Mouse (Mus musculus) midbrain, embryonic 10.5 days (tissue): ENCODE data around the gene Vars. TPM values are rescaled to one million over a fixed set of nuclear protein-coding genes. Genes with fewer than 3 reads are reported as not detected.
A peak's percentile ranks its signal among the peaks of the same experiment; 100 is the strongest.

Experiments used
- DNase-seq: peaks from one replicate; pipeline ENCODE4 v3.0.0-alpha.2; 2017; ENCODE audit warnings: low spot score
- H3K27ac ChIP-seq: fragments of 300-500 bp; sonication (generic); replicated peaks from 2 replicates; pipeline ENCODE4 v1.5.1; 2016; ENCODE audit warnings: mild to moderate bottlenecking
- H3K27me3 ChIP-seq: fragments of 300-500 bp; sonication (generic); 2 replicates; pipeline ENCODE4 v1.6.1; 2016; ENCODE audit warnings: low read depth, mild to moderate bottlenecking; ENCODE audit not compliant: poor library complexity, severe bottlenecking
- H3K36me3 ChIP-seq: fragments of 300-500 bp; sonication (generic); 2 replicates; pipeline ENCODE4 v1.6.1; 2016; ENCODE audit warnings: mild to moderate bottlenecking, moderate library complexity
- H3K4me1 ChIP-seq: fragments of 300-500 bp; sonication (generic); 2 replicates; pipeline ENCODE4 v1.6.1; 2016
- H3K4me3 ChIP-seq: fragments of 300-500 bp; sonication (generic); 2 replicates; pipeline ENCODE4 v1.5.1; 2016; ENCODE audit warnings: mild to moderate bottlenecking, moderate library complexity
- H3K9me3 ChIP-seq: fragments of 300-500 bp; sonication (generic); replicated peaks from 2 replicates; pipeline ENCODE4 v1.6.1; 2016; ENCODE audit warnings: mild to moderate bottlenecking
- WGBS: fragments of 180-500 bp; shearing (Covaris S2); methylation state at CpG from one replicate; pipeline ENCODE4 v1.1.7; 2016; 5-methylcytosine and 5-hydroxymethylcytosine counted together
- polyA plus RNA-seq: library from polyadenylated mRNA; unstranded; fragments of >200 nt; fragmentation: Nextera tagmentation; extraction: Ambion mirVana; gene quantifications from 2 replicates; pipeline ENCODE4 v1.2.1, GENCODE M21; 2016

Gene Vars
- polyA plus RNA-seq, 1 experiment from 2014 or later: 210 TPM

DNA sequence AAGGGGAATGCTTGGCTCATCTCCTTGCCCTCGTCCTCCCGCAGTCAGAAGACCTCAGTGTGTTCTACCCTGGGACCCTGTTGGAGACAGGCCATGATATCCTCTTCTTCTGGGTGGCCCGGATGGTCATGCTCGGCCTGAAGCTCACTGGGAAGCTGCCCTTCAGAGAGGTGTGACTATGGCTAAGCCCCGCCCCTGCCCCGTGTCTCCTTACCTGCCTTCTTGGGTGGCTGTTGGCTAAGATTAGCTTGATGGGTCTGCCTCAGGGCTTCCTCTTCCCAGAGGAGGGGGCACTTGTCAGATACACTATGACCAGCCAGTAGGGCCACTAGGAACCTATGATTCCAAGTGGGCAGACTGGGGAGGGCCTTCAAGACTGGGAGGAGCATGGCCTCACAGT lies 12.4 kb downstream of the Vars start:
- no peak for DNase-seq
- H3K36me3 ChIP-seq: peaks cover 100% of the 10 kb centered on the region
- H3K27ac ChIP-seq: no peak overlapping the region
- no peaks in the 10 kb centered on the region for H3K4me1 ChIP-seq
- no peak overlapping the region for H3K4me3 ChIP-seq
- WGBS: 92% methylated on average over 6 of the region's 6 CpGs
- no peaks in the 10 kb centered on the region for H3K9me3 ChIP-seq
- H3K27me3 ChIP-seq: no peaks in the 10 kb centered on the region

DNA sequence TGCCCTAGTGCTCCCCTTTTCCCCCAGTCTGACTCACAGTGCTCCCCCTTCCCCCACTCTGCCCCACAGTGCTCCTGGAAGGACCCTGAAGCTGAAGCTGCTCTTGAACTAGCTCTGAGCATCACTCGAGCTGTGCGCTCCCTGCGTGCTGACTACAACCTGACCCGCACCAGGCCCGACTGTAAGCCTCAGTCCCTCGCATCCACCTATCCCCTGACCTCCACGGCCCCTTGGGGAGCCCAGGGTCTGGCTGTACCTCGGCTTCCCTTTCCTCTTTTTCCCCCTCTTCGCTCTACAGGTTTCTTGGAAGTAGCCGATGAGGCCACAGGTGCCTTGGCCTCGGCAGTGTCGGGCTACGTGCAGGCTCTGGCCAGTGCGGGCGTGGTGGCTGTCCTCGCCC lies 14.5 kb downstream of the Vars start:
- no peak for DNase-seq
- Histone ChIP-seq H3K27ac (no peak overlapping the region), H3K9me3 (no peaks in the 10 kb centered on the region), H3K4me1 (no peaks in the 10 kb centered on the region), H3K36me3 (peaks cover 90% of the 10 kb centered on the region), H3K27me3 (no peaks in the 10 kb centered on the region), H3K4me3 (no peak overlapping the region)
- 93% methylated on average over 16 of the region's 16 CpGs for WGBS

DNA sequence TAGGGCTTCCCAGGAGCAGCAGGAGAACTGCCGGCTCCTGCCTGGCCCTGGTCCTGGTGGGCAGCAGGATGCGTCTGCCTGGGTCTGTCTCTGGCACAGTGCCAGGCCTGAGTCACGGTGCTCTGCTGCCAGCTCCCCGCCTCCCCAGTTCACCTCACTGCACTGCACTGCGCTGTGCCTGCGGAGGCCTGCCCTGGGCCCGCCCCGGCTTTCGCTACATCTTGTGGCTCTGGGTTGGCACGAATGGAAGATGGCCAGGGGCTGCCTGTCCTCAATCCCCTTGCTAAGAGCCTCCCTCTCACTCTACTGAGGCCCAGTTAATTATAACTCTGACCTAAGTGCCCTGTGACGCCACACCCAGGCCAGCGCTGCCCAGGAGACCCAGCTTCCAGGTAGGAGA lies 15.6 kb downstream of the Vars start, which contains the start of gene Vwa7:
Gene Vwa7, plus strand, starts transcription at position 204 of the 400 bp plus-strand sequence.
- peaks cover 11% of the 10 kb centered on the region for H3K4me1 ChIP-seq
- H3K27me3 ChIP-seq: no peaks in the 10 kb centered on the region
- no peaks in the 10 kb centered on the region for H3K9me3 ChIP-seq
- H3K27ac ChIP-seq: no peak within 1 kb of the TSS
- H3K4me3 ChIP-seq: no peak within 1 kb of the TSS
- 88% methylated on average over 12 of the region's 12 CpGs for WGBS
- H3K36me3 ChIP-seq: peaks cover 80% of the 10 kb centered on the region
- DNase-seq: no peak

DNA sequence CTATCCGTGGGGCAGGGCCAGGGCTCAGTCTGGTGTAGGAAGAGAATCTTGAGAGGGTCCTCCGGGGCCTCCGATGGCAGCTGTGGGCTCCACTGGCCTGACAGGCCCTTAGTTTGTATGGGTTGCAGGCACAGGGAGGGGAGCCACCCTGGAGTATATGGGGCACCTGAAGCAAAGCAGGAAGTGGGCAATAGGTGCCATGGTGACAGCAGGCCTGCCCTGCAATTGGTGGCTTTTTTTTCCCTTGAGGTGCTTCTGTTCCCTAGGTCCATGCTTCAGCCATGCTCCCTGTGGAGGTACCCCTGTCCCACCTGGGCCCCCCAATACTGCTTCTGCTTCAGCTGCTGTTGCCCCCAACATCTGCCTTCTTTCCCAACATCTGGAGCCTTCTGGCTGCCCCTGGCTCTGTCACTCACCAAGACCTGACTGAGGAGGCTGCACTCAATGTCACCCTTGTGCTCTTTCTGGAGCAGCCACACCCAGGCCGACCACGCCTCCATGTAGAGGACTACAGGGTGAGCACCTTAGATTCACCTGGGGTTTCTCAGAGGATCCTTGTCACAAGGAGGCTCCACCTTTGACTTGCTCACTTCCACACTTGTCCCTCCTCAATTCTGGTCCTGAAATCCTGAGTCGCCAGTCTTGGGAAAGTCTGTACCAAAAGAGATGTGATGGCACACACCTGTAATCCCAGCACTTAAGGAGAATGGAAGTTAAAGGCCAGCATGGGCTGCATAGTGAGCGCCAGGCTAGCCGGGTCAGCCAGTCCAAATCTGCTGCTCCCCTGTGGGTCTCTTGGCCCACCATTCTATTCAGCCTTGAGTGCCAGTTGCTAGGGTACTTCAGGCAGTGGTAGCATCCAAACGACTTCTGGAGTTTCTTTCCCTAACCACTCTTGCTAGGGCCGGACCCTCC lies 16.3 kb downstream of the Vars start:
- DNase-seq: no peak
- no peak overlapping the region for H3K4me3 ChIP-seq
- no peaks in the 10 kb centered on the region for H3K27me3 ChIP-seq
- 83% methylated on average over 10 of the region's 10 CpGs for WGBS
- peaks cover 73% of the 10 kb centered on the region for H3K36me3 ChIP-seq
- H3K9me3 ChIP-seq: no peaks in the 10 kb centered on the region
- H3K4me1 ChIP-seq: peaks cover 17% of the 10 kb centered on the region
- no peak overlapping the region for H3K27ac ChIP-seq

DNA sequence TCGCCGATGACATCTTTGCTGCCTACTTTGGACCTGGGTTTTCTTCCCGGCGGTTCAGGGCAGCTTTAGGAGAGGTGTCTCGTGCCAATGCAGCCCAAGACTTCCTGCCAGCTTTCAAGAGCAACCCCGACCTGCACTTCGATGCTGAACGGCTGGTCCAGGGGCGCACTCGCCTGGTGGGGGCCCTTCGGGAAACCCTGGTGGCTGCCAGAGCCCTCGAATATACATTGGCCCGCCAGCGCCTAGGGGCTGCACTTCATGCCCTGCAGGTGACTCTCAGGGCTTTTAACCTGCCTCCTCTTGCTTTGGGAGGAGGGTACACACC lies 16.9 kb downstream of the Vars start:
- no peak overlapping the region for H3K27ac ChIP-seq
- DNase-seq: no peak
- H3K4me3 ChIP-seq: 0 out of 2 replicates have a peak overlapping the region, but pooled peaks have one; percentile 1
- no peaks in the 10 kb centered on the region for H3K9me3 ChIP-seq
- H3K4me1 ChIP-seq: peaks cover 20% of the 10 kb centered on the region
- 75% methylated on average over 14 of the region's 14 CpGs for WGBS
- no peaks in the 10 kb centered on the region for H3K27me3 ChIP-seq
- H3K36me3 ChIP-seq: peaks cover 67% of the 10 kb centered on the region

DNA sequence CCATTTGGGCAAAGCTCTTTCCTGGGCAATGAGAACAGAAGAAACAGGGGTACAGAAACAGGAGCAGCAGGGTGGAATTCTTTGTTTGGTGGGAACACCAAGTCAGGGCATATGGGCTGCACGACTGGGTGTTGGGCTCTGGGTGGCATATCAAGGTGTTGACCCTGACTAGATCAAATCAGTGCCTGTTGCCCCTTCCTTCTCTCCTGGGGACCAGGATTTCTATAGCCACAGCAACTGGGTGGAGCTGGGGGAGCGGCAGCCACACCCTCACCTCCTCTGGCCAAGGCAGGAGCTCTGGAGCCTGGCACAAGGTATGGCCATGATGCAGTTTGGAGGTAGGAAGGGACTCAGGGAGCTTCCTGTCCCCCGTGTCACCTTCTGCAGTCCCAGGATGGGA lies 17.4 kb downstream of the Vars start:
- no peak for DNase-seq
- no peaks in the 10 kb centered on the region for H3K9me3 ChIP-seq
- H3K4me1 ChIP-seq: peaks cover 20% of the 10 kb centered on the region
- H3K4me3 ChIP-seq: 0 out of 2 replicates have a peak overlapping the region, but pooled peaks have one; percentile 1
- no peaks in the 10 kb centered on the region for H3K27me3 ChIP-seq
- 88% methylated on average over 3 of the region's 3 CpGs for WGBS
- peaks cover 62% of the 10 kb centered on the region for H3K36me3 ChIP-seq
- no peak overlapping the region for H3K27ac ChIP-seq

DNA sequence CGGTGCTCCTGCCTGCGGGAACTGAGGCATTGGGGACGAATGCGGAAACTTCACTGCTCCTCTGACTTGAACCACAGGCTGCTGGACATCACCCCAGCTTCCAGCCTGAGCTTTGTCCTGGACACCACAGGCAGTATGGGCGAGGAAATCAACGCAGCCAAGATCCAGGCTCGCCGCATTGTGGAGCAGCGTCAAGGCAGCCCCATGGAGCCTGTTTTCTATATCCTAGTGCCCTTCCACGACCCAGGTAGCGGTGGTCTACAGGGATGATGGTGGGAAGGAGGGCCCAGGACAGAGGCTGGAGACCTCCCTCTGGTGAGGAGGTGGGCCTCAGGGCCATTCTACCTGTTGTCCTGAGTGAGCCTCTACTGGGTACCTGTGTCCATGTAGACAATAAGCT lies 19.1 kb downstream of the Vars start:
- no peaks in the 10 kb centered on the region for H3K9me3 ChIP-seq
- WGBS: 80% methylated on average over 11 of the region's 11 CpGs
- H3K27me3 ChIP-seq: no peaks in the 10 kb centered on the region
- peaks cover 29% of the 10 kb centered on the region for H3K4me1 ChIP-seq
- no peak for DNase-seq
- 0 out of 2 replicates have a peak overlapping the region, but pooled peaks have one; percentile 42 for H3K27ac ChIP-seq
- H3K36me3 ChIP-seq: peaks cover 46% of the 10 kb centered on the region
- H3K4me3 ChIP-seq: no peak overlapping the region

DNA sequence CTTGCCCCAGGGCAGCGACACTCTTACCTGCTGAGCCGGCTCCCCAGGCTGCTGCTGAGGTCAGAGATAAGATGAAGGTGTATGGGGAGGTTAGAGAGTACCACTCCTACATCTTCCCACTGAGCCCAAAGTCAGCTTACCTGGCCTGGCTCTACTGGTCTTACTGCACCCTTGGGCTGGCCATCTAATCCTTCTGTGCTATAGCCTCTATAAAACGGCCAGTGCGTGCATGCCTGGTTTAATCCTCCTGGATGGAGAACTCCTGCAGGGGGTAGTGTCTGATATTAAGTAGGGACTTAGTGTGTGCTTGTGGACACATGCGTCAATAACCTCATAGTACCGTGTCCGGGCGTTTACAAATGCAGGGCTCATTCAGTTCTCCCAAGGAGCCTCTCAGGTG lies 19.8 kb downstream of the Vars start:
- 90% methylated on average over 8 of the region's 8 CpGs for WGBS

DNA sequence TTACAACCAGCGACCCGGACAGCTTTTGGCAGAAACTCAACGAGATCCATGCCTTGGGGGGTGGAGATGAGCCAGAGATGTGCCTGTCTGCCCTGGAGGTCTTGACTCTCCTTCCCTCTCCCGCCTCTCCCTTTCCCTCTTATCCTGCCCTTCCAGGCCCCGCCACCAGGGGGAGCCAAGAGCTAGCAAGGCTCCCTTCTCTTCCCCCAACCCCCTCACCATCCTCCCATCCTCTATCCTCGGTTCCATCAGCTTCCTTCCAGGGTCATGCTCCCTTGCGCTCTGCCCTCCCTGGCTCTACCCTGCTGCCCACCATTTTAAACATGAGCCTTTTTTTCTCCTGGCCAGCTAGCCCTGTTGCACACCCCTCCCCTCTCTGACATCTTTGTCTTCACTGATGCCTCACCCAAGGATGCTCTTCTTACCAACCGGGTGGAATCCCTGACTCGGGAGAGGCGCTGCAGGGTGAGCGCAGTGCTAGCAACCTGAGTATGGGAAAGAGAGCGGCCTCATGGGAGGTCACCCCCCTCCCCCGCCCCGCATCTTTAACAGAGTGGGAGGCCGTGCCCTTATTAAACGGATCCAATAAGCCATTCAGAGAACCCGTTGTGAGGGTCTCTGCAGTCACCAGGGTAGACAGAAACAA lies 20.5 kb downstream of the Vars start:
- Histone ChIP-seq H3K27me3 (no peaks in the 10 kb centered on the region), H3K4me3 (peak overlapping the region; percentile 37), H3K4me1 (peaks cover 38% of the 10 kb centered on the region), H3K27ac (peak overlapping the region; percentile 86), H3K36me3 (peaks cover 34% of the 10 kb centered on the region), H3K9me3 (no peaks in the 10 kb centered on the region)
- DNase-seq: peak; percentile 92
- 5% methylated on average over 17 of the region's 17 CpGs for WGBS

More for the DNA sequence above, 19.8 kb downstream of the Vars start:
- H3K36me3 ChIP-seq: peaks cover 42% of the 10 kb centered on the region
- no peak for DNase-seq
- H3K27me3 ChIP-seq: no peaks in the 10 kb centered on the region
- peak overlapping the region; percentile 86; the same call in 1 of the 2 replicates for H3K27ac ChIP-seq
- H3K4me3 ChIP-seq: peak overlapping the region; percentile 37; the same call in 1 of the 2 replicates
- peaks cover 32% of the 10 kb centered on the region for H3K4me1 ChIP-seq
- H3K9me3 ChIP-seq: no peaks in the 10 kb centered on the region

DNA sequence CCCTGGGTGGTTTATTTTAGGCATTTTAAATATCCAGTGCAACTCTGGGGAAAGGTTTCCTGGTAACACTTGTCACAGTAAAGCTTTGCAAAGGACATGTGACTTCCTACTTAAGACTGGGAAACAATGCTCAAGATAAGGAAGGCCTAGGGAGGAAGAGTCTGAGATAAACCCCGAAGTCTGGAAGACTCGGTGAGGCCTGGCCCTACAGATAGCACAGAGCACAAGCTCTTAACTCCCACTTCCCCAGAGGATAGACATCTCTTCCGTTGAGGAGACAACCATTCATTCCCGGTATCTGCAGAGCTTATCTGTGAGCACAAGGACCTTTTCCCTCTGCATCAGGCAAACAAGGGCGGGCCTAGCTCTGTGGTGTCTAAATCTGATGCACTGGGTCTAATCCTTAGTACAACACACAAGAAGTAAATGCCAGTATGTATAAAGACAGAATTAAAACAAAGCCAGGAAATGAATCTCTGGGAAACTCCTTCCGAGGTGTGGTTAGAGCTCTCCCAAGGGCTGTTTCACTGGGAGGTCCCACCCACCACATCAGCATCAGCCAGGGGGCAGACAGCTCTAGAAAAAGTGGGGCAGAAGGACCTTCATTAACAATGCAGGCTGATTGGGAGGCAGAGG lies 21.2 kb downstream of the Vars start:
- H3K36me3 ChIP-seq: peaks cover 28% of the 10 kb centered on the region
- H3K9me3 ChIP-seq: no peaks in the 10 kb centered on the region
- peak overlapping the region; percentile 86 for H3K27ac ChIP-seq
- no peaks in the 10 kb centered on the region for H3K27me3 ChIP-seq
- peaks cover 45% of the 10 kb centered on the region for H3K4me1 ChIP-seq
- peak overlapping the region; percentile 37; the same call in 1 of the 2 replicates for H3K4me3 ChIP-seq
- WGBS: 57% methylated on average over 6 of the region's 6 CpGs
- DNase-seq: no peak

DNA sequence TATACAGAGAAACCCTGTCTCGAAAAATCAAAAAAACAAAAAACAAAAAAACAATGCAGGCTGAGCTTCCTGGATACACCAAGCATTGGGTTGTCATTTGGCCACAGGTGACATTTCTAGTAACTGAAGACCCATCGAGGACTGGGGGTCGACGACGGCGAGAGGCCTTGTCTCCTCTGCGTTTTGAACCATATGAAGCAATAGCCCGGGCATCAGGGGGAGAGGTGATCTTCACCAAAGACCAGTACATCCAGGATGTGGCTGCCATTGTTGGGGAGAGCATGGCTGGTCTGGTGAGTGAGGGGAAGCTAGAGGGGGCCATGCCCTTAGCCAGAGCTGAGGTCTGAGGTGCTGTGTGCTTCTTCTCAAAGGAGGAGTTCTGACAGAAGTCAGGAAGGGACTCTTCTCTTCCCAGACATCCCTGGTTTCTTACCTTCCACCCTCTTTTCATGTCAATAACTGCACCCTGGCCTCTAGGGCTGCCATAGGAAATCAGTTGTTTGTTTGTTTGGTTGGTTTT lies 21.8 kb downstream of the Vars start:
- Histone ChIP-seq H3K9me3 (no peaks in the 10 kb centered on the region), H3K4me1 (peaks cover 52% of the 10 kb centered on the region), H3K27me3 (no peaks in the 10 kb centered on the region), H3K36me3 (peaks cover 21% of the 10 kb centered on the region), H3K27ac (peak overlapping the region; percentile 33; the same call in 1 of the 2 replicates), H3K4me3 (no peak overlapping the region)
- 94% methylated on average over 8 of the region's 8 CpGs for WGBS
- DNase-seq: no peak

DNA sequence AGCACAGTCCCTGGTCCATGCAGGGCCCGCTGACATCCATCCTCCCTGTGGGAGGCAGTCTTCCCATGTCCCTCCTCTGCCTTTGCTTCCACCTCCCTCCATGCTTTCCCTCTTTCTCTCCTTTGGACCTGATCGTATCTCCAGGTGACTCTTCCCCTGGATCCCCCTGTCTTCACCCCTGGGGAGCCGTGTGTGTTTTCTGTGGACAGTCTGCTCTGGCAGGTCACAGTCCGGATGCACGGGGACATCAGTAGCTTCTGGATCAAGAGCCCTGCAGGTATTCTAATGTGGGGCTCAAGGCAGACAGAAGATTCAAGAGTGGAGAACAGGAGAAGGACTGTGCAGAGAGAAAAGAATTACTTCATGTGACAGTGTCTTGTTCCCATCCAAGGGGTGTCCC lies 22.4 kb downstream of the Vars start:
- Histone ChIP-seq H3K27me3 (no peaks in the 10 kb centered on the region), H3K9me3 (no peaks in the 10 kb centered on the region), H3K27ac (peak overlapping the region; percentile 34; the same call in 1 of the 2 replicates), H3K4me1 (peaks cover 57% of the 10 kb centered on the region), H3K36me3 (peaks cover 15% of the 10 kb centered on the region; the same call in 1 of the 2 replicates), H3K4me3 (no peak overlapping the region)
- no peak for DNase-seq
- 84% methylated on average over 5 of the region's 5 CpGs for WGBS
